Mouse (Mus musculus) inflammation-experienced regulatory T-cells, adult 6 months (primary cell): ENCODE measurements around the gene Mettl27. TPM values are rescaled to one million over a fixed set of nuclear protein-coding genes. Genes with fewer than 3 reads are reported as not detected.

ENCODE experiments used
- ATAC-seq: one replicate; pipeline ENCODE4 v1.8.0; 2017
- polyA plus RNA-seq, 3 experiments: library from polyadenylated mRNA; unstranded; fragments of 100-300 nt; shearing (Covaris generic); gene quantifications; one replicate each; pipeline ENCODE4 v1.2.1; 2017

Mettl27 gene
- polyA plus RNA-seq, 3 experiments from 2014 or later: 6.3 to 17.2 (median 12.0) TPM

- no peak for ATAC-seq
These were observed 57.0 kb downstream of the Mettl27 start for GRCm38 (mm10) chr5:134989166-134989565.

GRCm38 (mm10) chr5:134989741-134990140, 57.6 kb downstream of the Mettl27 start:
- no peak for ATAC-seq

Other genes with a start within 250 kb of the Mettl27 start
- 1 to 10 TPM; 4.4 to 8.4 (median 7.1) TPM for gene Limk1, start 243.8 kb upstream of the Mettl27 start, polyA plus RNA-seq
- gene Eln, start 185.0 kb upstream of the Mettl27 start, polyA plus RNA-seq: under 1 TPM in 1 of 3 experiments, not detected in 2; 0.19 TPM
- gene Tmem270, start 25.6 kb upstream of the Mettl27 start, polyA plus RNA-seq: not detected
- gene Cldn13, start 16.8 kb upstream of the Mettl27 start, polyA plus RNA-seq: not detected
- gene Cldn4, start 14.6 kb downstream of the Mettl27 start, polyA plus RNA-seq: not detected
- not detected for gene Cldn3, start 53.8 kb downstream of the Mettl27 start, polyA plus RNA-seq
- gene Abhd11, start 76.8 kb downstream of the Mettl27 start, polyA plus RNA-seq: 10 to 100 TPM; 26.7 to 80.0 (median 60.4) TPM
- gene Stx1a, start 91.1 kb downstream of the Mettl27 start, polyA plus RNA-seq: 10 to 100 TPM in 2 of 3 experiments, 1 to 10 TPM in 1; 4.4 to 24.9 (median 20.8) TPM
- 10 to 100 TPM; 18.9 to 32.0 (median 30.4) TPM for gene Dnajc30, start 131.8 kb downstream of the Mettl27 start, polyA plus RNA-seq
- gene Bud23, start 132.6 kb downstream of the Mettl27 start, polyA plus RNA-seq: 10 to 100 TPM; 63.3 to 71.1 (median 67.0) TPM
- gene Vps37d, start 145.9 kb downstream of the Mettl27 start, polyA plus RNA-seq: not detected
- gene Mlxipl, start 157.5 kb downstream of the Mettl27 start, polyA plus RNA-seq: not detected
- 1 to 10 TPM; 5.2 to 9.2 (median 5.8) TPM for gene Tbl2, start 217.3 kb downstream of the Mettl27 start, polyA plus RNA-seq
- gene Bcl7b, start 235.9 kb downstream of the Mettl27 start, polyA plus RNA-seq: 10 to 100 TPM; 39.0 to 55.4 (median 54.2) TPM